Mouse (Mus musculus) embryo, embryonic 11 days (tissue): ENCODE results near the gene Syt13.

Experiments
- DNase-seq: peaks from one replicate; pipeline ENCODE4 v3.0.0-alpha.2; 2015

Gene Syt13

DNA sequence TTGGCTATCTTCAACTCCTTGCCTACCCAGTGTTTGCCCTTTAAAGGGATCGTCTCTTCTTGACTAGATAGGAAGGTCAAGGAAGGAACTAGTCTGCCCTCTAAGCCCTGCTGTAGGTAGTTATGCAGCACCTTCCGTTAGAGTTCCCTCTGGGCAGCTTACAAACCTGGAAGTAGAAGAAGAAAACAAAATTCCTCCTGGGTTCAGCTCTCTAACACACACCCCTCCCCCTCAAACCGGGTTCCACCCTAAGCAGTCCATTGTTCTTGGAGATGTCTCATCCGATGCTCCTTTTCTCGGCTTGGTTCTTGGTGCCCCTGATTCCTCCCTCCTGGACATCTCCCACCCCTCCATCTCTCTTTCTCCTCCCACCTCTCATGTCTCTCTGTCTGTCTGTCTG, 14.8 kb downstream of the Syt13 start:
- no peak for DNase-seq

GRCm38 (mm10) chr2:92931061-92931460, 16.2 kb downstream of the Syt13 start:
- no peak for DNase-seq

- DNase-seq: no peak
Observed at GRCm38 (mm10) chr2:92933379-92933778, 18.5 kb downstream of the Syt13 start.

- DNase-seq: no peak
Observed at GRCm38 (mm10) chr2:92934312-92934982, 19.5 kb downstream of the Syt13 start.

DNA sequence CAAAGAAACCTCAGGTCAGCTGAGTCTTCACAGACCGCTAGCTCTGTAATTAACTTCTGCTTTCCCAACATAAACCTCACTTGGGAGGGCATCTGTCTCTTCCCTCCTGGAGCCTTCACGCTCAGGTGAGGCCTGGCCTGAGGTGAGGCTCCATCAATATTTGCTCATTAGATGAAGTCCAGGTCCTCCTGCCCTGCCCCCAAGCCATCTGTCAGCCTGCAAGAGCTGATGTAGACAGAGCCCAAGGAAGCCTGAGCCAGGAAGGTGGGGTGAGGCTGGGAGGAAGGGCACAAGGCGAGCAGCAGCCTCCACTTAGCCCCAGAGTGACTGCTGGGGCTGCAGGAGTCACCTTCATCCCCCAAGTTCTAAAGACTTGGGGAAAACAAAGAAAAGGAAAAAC, 20.6 kb downstream of the Syt13 start:
- DNase-seq: no peak

DNA sequence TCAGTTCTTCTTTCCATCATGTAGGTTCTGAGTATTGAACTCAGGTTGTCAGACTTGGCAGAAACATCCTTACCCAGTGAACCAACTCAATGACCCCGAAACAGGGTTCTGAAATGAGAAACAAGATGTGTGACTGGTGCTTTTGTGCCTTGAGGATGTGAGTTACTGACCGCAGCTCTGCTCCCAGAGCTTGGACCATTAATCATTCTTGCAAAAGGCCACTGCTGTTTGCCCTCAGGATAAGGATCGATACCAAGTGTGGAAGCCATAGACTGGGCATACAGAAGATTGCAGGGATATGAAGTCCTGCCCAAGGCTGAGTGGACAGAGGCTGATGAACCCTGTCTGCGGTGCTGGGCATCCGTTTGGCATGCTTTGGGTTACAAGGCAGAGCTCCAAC, 23.2 kb downstream of the Syt13 start:
- no peak for DNase-seq

DNA sequence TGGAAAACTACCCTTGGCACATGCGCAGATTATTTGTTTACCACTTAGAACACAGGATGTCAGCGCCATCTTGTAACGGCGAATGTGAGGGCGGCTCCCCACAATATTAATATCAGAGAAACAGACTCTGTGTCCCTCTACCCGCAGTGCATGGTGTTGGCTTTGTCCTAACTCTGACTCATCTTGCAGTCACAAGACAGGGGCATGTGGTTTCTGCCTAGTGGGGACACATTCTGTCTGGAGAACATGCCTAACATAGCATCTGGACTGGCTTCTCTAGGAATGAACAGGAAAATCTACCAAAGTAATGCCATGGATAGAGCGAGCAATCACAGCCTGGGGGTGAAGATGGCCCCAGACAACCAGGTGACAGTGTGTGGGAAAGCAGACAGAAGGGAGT, 23.9 kb downstream of the Syt13 start:
- DNase-seq: no peak

DNA sequence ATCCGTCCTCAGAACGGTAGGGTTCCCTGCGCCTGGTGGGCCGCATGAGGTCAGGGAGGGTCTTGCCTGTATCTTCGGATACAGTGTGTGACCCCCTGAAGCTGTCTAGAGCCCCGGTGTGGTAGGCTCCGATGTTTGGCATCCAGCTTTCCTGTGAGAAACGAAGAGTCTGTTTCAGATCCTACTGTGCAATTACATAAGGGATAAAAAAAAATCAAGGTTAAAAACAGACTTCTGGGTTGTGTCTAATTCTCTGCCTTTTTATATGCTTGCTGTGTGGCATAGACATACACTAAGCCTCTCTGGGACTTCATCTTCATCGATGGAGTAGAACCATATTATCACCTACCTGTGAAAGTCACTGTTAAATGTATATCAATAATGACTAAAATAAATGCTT, 26.1 kb downstream of the Syt13 start:
- no peak for DNase-seq

DNA sequence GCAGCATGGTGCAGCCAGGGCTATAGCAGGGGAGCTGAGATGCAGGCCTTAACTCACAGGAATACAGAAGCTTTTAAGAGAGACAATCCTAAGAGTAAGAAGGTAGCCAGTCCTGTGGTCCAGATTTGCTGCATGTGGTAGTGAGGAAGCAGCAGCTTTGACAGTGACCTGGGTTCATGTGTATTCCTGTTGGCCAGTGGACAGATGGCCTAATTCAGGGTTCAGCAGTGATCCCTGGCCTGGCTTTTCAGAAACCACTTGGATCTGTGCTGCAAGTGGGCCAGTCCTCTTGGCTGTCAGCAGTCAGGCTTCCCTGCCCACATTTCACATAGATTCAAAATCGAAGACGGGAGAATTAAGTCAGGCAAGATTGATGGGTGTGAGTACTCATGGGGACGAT, 26.6 kb downstream of the Syt13 start:
- no peak for DNase-seq

DNA sequence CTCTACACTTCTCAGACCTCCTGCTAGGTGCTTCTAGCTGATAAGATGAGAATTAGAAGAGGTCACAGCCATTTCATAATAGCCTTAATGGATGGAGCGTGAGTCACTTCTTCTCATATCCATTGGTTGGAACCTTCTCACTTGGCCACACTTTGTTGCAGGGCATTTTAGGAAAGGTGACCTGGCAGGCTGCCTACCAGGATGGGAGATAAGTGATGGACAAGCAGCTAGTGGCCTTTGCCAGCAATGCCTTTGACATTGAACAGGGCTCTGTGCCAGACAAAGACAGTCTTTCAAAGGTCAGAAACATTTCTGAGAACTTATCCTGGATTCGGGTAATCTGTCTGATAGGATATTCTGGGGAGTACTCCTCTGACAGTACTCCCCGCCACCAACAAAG, 28.5 kb downstream of the Syt13 start:
- no peak for DNase-seq

GRCm38 (mm10) chr2:92944356-92944755, 29.5 kb downstream of the Syt13 start:
- DNase-seq: no peak

- no peak for DNase-seq
Observed at GRCm38 (mm10) chr2:92945125-92945746, 30.3 kb downstream of the Syt13 start.

GRCm38 (mm10) chr2:92945824-92946598, 31.1 kb downstream of the Syt13 start:
- no peak for DNase-seq

GRCm38 (mm10) chr2:92947981-92948698, 33.2 kb downstream of the Syt13 start:
- peak; percentile 71 for DNase-seq

- peak; percentile 20 for DNase-seq
Observed at GRCm38 (mm10) chr2:92948699-92949300, 33.9 kb downstream of the Syt13 start.

DNA sequence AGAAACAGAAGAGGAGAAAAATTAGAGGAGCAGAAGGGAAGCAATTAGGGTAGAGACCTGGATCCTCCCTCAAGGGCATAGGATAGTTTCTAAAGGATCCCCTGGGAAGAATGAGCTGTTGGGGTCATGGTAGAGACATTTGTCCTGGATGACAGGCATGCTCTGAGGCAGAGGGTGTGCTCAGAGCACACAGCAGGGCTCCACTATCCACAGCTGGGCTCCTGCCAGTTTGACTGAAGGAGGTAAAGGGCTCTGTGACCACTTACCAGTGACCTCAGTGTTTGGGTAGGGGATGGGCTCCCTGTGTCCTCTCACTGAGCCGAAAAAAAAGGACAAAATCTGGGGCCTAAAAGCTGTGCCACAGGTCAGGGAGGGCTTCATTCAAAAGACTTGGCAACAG, 34.6 kb downstream of the Syt13 start:
- peak; percentile 16 for DNase-seq

DNA sequence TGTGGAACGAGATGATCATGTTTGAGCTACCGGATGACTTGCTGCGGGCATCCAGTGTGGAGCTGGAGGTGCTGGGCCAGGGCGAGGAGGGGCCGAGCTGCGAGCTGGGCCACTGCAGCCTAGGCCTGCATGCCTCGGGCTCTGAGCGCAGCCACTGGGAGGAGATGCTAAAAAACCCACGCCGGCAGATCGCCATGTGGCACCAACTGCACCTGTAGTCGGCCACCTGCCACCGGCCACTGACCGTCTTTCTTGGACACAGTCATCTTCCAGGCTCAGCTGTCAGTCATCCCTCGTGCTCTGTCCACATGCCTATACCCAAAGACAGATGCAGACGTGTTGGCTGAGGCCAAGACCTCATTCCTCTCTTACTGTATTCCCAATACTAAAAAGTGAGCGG, 38.6 kb downstream of the Syt13 start:
- no peak for DNase-seq

DNA sequence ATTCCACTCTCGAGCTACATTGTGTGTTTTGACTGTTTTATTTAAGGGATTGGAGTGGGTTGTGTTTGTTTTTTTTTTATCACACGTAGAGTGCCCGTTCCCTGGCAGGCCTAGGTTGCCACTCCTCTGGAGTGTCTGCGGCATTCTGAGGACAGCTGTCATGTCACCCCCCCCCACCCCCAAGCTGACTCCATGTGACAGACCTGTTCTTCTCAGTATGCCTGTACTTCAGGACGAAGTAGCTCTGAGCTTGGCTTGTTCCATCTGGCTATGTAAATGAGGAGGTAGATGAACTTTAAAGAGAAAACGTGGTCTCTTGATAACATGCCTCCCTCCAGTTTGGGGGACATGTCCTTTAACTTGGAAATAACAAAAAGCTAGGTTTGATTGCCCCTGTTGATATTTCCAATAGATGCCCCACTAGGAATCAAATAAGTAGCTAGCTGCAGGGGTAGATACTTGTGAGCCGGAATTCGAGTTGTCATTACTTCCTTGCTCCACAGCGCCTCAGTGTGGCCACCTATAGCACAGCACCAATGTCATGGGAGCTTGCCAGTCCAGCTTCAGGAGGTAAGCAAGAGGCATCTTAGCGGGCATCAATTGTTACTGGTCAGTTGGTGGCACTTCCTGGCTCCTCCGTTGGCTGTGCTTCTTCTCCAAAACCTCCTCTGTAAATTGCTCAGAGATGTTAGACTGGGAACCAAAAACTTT, 39.7 kb downstream of the Syt13 start:
- peak; percentile 69 for DNase-seq

DNA sequence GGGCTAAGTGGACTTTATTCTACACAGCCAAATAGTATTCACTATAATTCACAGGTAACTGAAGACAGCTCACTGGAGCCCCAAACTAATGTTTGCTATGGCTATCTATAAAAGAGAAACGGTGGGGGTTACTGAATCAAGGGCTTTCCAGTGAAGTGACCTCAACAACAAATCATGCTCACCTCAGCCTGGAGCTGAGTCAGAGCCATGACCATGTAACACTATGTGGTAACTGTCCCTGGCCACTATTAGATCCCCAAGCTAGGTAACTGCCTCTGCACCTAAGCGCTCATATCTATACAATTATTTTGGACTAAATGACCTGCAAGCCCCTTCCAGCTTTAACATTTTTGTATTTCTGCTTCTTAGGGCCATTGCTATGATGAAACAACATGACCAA, 42.0 kb downstream of the Syt13 start:
- DNase-seq: no peak

- DNase-seq: no peak
Observed at GRCm38 (mm10) chr2:92958640-92959039, 43.7 kb downstream of the Syt13 start.

DNA sequence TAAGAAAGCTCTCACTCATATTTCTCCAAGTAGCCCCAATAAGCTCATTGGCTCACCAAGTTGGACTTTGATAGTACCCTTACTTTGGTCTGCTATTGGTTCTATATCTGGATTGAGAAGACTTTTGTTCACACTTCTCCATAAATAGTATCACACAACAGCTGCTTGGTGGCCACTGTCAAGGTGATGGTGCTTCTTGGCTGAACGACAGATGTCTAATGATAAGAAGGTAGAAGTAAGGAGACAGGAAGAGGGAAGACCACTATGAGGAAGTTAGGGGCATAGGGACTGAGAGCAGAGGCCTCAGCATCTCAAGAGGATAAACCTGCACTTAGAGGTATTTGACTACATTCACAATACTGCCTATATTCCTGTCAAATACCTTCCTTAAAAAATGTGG, 49.4 kb downstream of the Syt13 start:
- no peak for DNase-seq

DNA sequence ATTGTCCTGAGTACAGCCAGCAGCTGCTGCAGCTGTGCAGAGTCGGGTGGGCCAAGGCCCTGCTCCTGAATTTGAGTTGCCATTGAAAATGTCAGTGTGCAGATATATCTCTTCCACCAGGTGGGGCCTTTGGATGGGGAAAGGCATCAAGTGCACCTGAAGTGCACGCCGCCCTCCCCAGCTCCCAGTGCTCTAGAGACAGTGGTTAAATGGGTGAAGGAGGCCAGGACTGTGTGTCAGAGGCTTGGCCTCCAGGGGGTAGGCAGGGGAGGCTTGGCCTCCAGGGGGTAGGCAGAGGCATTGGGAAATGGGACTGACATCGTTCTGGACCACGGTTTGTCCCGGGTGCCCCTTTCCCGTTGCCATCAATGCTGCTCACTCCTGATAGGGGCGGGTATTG, 51.4 kb downstream of the Syt13 start:
- DNase-seq: no peak
